Mouse (Mus musculus): ENCODE measurements at regions not wholly inside any gene's neighbourhood (a gene's known extent, or its start where the extent isn't known, plus 50 kb on each side); places are given as distances from the start of the nearest gene placed in this dataset.

GRCm38 (mm10) chr1:193578661-193579175, 208.6 kb upstream of the Camk1g start:
- Histone ChIP-seq H3K4me2 (no peak overlapping the region), H3K4me3 (no peak overlapping the region), H3K9ac (no peak overlapping the region), H3K27me3 (0 out of 2 replicates have a peak, but pooled peaks cover 5% of the 10 kb centered on the region), H3K4me1 (peaks cover 13% of the 10 kb centered on the region), H3K27ac (no peak overlapping the region), H3K36me3 (ENCODE audit: poor library complexity, severe bottlenecking) (no peaks in the 10 kb centered on the region), H3K9me3 (replicated peaks) (no peaks in the 10 kb centered on the region)
- no peak for ATAC-seq
- 91% methylated on average over 2 of the region's 2 CpGs for WGBS

- no peak for ATAC-seq
- H3K9me3 ChIP-seq (replicated peaks): no peaks in the 10 kb centered on the region
- H3K4me2 ChIP-seq: no peak overlapping the region
- H3K36me3 ChIP-seq (ENCODE audit: poor library complexity, severe bottlenecking): no peaks in the 10 kb centered on the region
- H3K27me3 ChIP-seq: 0 out of 2 replicates have a peak, but pooled peaks cover 6% of the 10 kb centered on the region
- H3K9ac ChIP-seq: no peak overlapping the region
- 73% methylated on average over 2 of the region's 2 CpGs for WGBS
- H3K4me1 ChIP-seq: peaks cover 13% of the 10 kb centered on the region
- H3K4me3 ChIP-seq: no peak overlapping the region
- H3K27ac ChIP-seq: no peak overlapping the region
Observed at GRCm38 (mm10) chr1:193577821-193578220, 207.7 kb upstream of the Camk1g start.

DNA sequence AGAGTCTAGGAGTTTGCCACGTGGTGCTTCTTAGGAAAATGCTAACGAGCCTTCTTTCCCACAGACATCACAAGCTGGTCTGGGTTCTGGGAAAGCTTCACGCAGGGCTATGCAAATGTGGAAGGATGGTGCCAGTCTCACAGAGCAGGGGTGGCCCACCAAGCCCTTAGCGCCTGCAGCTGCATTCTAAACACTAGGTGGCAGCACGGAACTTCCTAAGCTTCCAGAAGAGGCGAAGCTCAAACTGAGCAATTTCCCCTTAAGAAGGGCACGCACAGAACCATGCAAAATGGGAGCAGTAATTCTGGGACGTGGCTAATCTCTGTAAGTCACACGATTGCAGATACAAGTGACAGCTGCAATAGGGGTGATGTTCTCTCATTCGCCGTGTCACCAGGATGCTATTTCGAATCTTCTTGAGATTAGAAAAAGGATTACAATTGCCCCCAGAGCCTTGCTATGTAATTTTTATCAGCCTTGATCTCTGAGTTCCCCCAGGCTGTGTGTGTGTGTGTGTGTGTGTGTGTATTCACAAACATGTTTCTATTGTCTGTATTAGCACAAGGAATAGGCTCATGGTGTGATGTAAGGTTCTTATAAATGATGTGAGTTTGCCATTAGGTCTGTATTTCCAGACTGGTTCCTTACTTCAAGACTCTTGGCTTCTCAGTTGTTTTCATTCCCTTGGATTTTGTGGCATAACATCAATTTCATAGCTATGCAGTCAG, 206.1 kb upstream of the Camk1g start:
- H3K4me1 ChIP-seq: peaks cover 13% of the 10 kb centered on the region
- H3K4me3 ChIP-seq: no peak overlapping the region
- ATAC-seq: peak; percentile 98
- 8% methylated on average over 12 of the region's 12 CpGs for WGBS
- H3K9ac ChIP-seq: no peak overlapping the region
- H3K27me3 ChIP-seq: 0 out of 2 replicates have a peak, but pooled peaks cover 6% of the 10 kb centered on the region
- H3K4me2 ChIP-seq: no peak overlapping the region
- H3K9me3 ChIP-seq (replicated peaks): no peaks in the 10 kb centered on the region
- H3K27ac ChIP-seq: no peak overlapping the region; the same call in 1 of the 2 replicates
- H3K36me3 ChIP-seq (ENCODE audit: poor library complexity, severe bottlenecking): no peaks in the 10 kb centered on the region

DNA sequence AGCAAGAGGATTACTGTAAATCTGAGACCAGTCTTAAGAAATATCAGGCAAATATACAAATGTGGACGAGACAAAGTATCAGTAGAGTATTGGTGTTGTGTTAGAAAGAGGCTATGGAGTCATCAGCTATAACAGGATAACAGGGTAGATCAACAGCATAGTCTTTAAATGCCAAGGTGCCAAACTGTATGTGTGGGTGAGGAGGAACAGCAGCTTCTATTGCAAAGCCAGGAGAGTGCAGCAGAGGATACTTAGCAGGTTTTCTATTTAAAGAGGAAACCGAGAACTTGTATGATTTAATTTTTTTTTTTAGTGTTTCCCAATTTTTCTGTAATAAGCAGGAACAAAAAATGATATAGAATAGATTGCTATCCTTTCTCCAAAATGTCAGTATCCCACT, 202.7 kb upstream of the Camk1g start:
- no peak for ATAC-seq
- 76% methylated on average over 2 of the region's 2 CpGs for WGBS
- Histone ChIP-seq H3K9me3 (replicated peaks) (no peaks in the 10 kb centered on the region), H3K4me3 (no peak overlapping the region), H3K27me3 (0 out of 2 replicates have a peak, but pooled peaks cover 3% of the 10 kb centered on the region), H3K27ac (no peak overlapping the region), H3K36me3 (ENCODE audit: poor library complexity, severe bottlenecking) (no peaks in the 10 kb centered on the region), H3K4me1 (peaks cover 25% of the 10 kb centered on the region), H3K9ac (no peak overlapping the region), H3K4me2 (no peak overlapping the region)

DNA sequence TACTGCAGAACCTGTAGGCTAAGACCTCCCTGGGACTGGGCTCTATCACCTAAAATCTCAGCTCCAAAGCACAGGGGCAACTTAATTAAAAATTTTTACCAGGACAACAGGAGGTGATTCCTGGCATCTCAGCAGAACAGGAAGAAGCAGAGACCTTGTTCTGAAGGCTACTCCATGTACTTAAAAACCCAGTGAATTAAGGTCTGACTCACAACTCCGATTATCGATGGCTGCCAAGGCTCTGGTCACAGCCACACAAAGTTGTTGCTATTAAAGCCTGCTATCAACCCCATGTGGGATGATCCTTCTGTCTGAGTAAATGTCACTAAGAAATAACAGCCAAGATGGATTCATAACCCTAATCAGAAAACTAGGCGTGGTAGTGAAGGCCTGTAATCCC, 202.3 kb upstream of the Camk1g start:
- 92% methylated on average over 3 of the region's 3 CpGs for WGBS
- ATAC-seq: no peak
- H3K4me3 ChIP-seq: no peak overlapping the region

GRCm38 (mm10) chr1:193571088-193571487, 201.0 kb upstream of the Camk1g start:
- Histone ChIP-seq H3K27me3 (0 out of 2 replicates have a peak, but pooled peaks cover 3% of the 10 kb centered on the region), H3K4me1 (peaks cover 22% of the 10 kb centered on the region), H3K27ac (no peak overlapping the region), H3K4me3 (no peak overlapping the region), H3K9ac (no peak overlapping the region), H3K4me2 (no peak overlapping the region), H3K9me3 (replicated peaks) (no peaks in the 10 kb centered on the region), H3K36me3 (ENCODE audit: poor library complexity, severe bottlenecking) (no peaks in the 10 kb centered on the region)
- ATAC-seq: no peak

More for the DNA sequence above, 202.3 kb upstream of the Camk1g start:
- Histone ChIP-seq H3K27me3 (0 out of 2 replicates have a peak, but pooled peaks cover 3% of the 10 kb centered on the region), H3K4me1 (peaks cover 28% of the 10 kb centered on the region), H3K36me3 (ENCODE audit: poor library complexity, severe bottlenecking) (no peaks in the 10 kb centered on the region), H3K9me3 (replicated peaks) (no peaks in the 10 kb centered on the region), H3K27ac (no peak overlapping the region), H3K9ac (no peak overlapping the region), H3K4me2 (no peak overlapping the region)

GRCm38 (mm10) chr1:193568586-193569174, 198.6 kb upstream of the Camk1g start:
- Histone ChIP-seq H3K36me3 (ENCODE audit: poor library complexity, severe bottlenecking) (no peaks in the 10 kb centered on the region), H3K9me3 (replicated peaks) (no peaks in the 10 kb centered on the region), H3K27ac (no peak overlapping the region), H3K9ac (no peak overlapping the region), H3K4me2 (no peak overlapping the region), H3K4me1 (peaks cover 15% of the 10 kb centered on the region; the same call in 1 of the 2 replicates), H3K27me3 (0 out of 2 replicates have a peak, but pooled peaks cover under 1% of the 10 kb centered on the region), H3K4me3 (no peak overlapping the region)
- no peak for ATAC-seq
- WGBS: 52% methylated on average over 4 of the region's 4 CpGs

DNA sequence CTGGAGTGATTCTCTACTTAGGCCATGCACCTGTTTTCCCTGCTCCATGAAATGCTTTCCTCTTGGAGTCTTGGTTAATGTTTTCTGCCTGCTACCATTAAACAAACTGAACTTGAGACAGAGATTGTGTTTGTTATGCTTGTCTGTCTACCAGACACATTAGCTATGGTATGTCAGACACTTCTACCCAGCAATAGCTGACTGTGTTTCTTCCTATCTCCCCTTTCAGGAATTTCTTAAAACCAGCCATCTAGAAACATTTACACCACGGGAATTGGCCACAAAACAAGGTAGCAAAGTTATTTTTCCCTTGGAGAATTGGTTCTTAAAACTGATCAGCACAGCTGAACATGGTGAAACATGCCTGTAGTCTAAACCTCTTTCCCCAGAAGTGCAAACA, 197.1 kb upstream of the Camk1g start:
- H3K36me3 ChIP-seq (ENCODE audit: poor library complexity, severe bottlenecking): no peaks in the 10 kb centered on the region
- 74% methylated on average over 1 of the region's 1 CpGs for WGBS
- no peak for ATAC-seq
- H3K4me3 ChIP-seq: no peak overlapping the region
- no peaks in the 10 kb centered on the region for H3K9me3 ChIP-seq (replicated peaks)
- H3K9ac ChIP-seq: no peak overlapping the region
- peaks cover 15% of the 10 kb centered on the region; the same call in 1 of the 2 replicates for H3K4me1 ChIP-seq
- H3K4me2 ChIP-seq: no peak overlapping the region
- H3K27ac ChIP-seq: no peak overlapping the region
- no peaks in the 10 kb centered on the region for H3K27me3 ChIP-seq

GRCm38 (mm10) chr1:193564225-193564624, 194.1 kb upstream of the Camk1g start:
- Histone ChIP-seq H3K27me3 (peaks cover 2% of the 10 kb centered on the region; the same call in 1 of the 2 replicates), H3K4me1 (peaks cover 15% of the 10 kb centered on the region; the same call in 1 of the 2 replicates), H3K9ac (no peak overlapping the region), H3K9me3 (replicated peaks) (no peaks in the 10 kb centered on the region), H3K4me3 (no peak overlapping the region), H3K36me3 (ENCODE audit: poor library complexity, severe bottlenecking) (no peaks in the 10 kb centered on the region), H3K27ac (no peak overlapping the region), H3K4me2 (no peak overlapping the region)
- WGBS: 80% methylated on average over 3 of the region's 3 CpGs
- ATAC-seq: no peak

GRCm38 (mm10) chr1:193562242-193562641, 192.1 kb upstream of the Camk1g start:
- no peak overlapping the region for H3K9ac ChIP-seq

GRCm38 (mm10) chr1:193558122-193558521, 188.0 kb upstream of the Camk1g start:
- peaks cover 4% of the 10 kb centered on the region; the same call in 1 of the 2 replicates for H3K4me1 ChIP-seq
- no peak overlapping the region for H3K4me3 ChIP-seq
- ATAC-seq: no peak
- WGBS: 18% methylated on average over 4 of the region's 4 CpGs
- peaks cover 2% of the 10 kb centered on the region; the same call in 1 of the 2 replicates for H3K27me3 ChIP-seq
- no peaks in the 10 kb centered on the region for H3K36me3 ChIP-seq (ENCODE audit: poor library complexity, severe bottlenecking)
- H3K4me2 ChIP-seq: no peak overlapping the region
- H3K9ac ChIP-seq: no peak overlapping the region
- no peak overlapping the region for H3K27ac ChIP-seq
- no peaks in the 10 kb centered on the region for H3K9me3 ChIP-seq (replicated peaks)

More at GRCm38 (mm10) chr1:193562242-193562641, 192.1 kb upstream of the Camk1g start:
- Histone ChIP-seq H3K4me2 (no peak overlapping the region), H3K4me1 (peaks cover 4% of the 10 kb centered on the region; the same call in 1 of the 2 replicates), H3K27me3 (peaks cover 2% of the 10 kb centered on the region; the same call in 1 of the 2 replicates), H3K9me3 (replicated peaks) (no peaks in the 10 kb centered on the region), H3K36me3 (ENCODE audit: poor library complexity, severe bottlenecking) (no peaks in the 10 kb centered on the region), H3K27ac (no peak overlapping the region), H3K4me3 (no peak overlapping the region)
- ATAC-seq: no peak
- 93% methylated on average over 2 of the region's 2 CpGs for WGBS

DNA sequence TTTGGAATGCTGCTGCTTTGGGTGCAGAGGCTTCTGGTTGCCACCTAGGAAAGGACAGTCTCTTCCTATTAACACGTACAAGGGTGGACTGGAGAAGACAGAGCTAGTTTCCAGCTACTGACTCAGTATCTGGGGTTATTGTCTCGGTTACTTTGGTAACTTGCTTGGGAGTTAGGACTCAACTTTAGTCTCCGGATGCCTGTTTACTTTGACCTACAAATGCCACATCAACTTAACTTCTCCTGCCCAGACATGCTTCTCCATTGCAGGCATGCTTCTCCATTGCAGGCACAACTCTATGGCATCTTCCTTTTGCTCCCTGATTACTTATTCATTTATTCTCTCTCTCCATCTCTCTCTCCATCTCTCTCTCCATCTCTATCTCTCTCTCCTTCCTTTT, 184.6 kb upstream of the Camk1g start:
- no peak for ATAC-seq
- Histone ChIP-seq H3K4me1 (peaks cover 4% of the 10 kb centered on the region; the same call in 1 of the 2 replicates), H3K36me3 (ENCODE audit: poor library complexity, severe bottlenecking) (no peaks in the 10 kb centered on the region), H3K27me3 (peaks cover 2% of the 10 kb centered on the region; the same call in 1 of the 2 replicates), H3K9ac (no peak overlapping the region), H3K4me2 (no peak overlapping the region), H3K9me3 (replicated peaks) (no peaks in the 10 kb centered on the region), H3K4me3 (no peak overlapping the region), H3K27ac (no peak overlapping the region)
- WGBS: 84% methylated on average over 3 of the region's 3 CpGs

Data from forebrain, embryonic 13.5 days (tissue).